Mouse (Mus musculus) thymus, postnatal 0 days (tissue): ENCODE measurements around the gene Rab5c. TPM values are rescaled to one million over a fixed set of nuclear protein-coding genes. Genes with fewer than 3 reads are reported as not detected.
A peak's percentile ranks its signal among the peaks of the same experiment; 100 is the strongest.

Experiments
- DNase-seq: peaks from one replicate; pipeline ENCODE4 v3.0.0-alpha.2; 2015; ENCODE audit warnings: low spot score
- polyA plus RNA-seq: library from polyadenylated mRNA; unstranded; fragments of >200 nt; fragmentation: Nextera tagmentation; extraction: Ambion mirVana; gene quantifications from 2 replicates; pipeline ENCODE4 v1.2.1, GENCODE M21; 2015

The Rab5c gene
- 35.8 and 38.6 TPM in 2 replicates for polyA plus RNA-seq

DNA sequence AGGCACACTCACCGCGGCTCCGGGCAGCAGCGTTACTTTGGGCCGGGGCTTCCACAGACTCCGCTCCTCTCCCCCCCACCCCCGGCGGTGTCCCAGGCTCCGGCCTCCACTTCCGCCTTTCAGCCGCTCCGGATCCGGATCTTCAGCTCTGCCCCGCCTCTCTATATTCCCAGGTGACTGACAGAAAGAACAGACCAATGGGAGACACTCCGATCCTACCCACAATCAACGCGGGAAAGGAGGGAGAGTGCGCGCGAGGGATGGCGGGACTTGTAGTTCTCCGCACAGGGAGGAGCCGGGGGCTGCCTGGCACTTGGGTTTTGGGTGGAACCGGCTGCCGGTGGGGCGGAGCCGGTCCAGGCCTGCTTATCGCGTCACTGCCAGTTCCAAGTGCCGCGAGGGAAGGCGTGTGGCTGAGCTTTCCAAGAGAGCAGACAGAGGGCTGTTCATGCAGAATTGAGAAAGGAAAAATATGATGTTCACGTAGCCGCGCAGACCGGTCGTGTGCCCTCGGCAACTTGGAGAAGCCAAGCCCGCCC is at the start of gene Rab5c:
Gene Rab5c, minus strand, starts transcription at position 150 of the 539 bp plus-strand sequence.
- peak; percentile 98 for DNase-seq

DNA sequence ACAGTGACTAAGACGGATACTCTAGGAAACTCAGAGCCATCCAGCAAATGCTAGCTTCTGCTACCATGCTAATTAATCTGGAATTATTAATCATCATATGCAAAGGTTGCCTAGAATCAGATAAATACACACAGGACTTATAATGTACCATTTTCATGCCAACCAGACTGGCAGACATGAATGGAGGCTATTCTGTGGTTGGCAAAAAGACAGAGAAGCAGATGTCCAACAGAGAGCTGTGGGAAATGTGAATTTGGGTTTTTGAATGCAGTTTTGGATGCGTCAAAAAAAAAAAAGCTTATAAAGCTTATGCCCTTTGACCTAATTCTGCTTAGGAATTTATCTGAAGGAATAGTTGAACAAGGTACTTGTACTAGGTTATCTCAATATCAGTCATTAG is 47.8 kb upstream of the Rab5c start:
- no peak for DNase-seq

DNA sequence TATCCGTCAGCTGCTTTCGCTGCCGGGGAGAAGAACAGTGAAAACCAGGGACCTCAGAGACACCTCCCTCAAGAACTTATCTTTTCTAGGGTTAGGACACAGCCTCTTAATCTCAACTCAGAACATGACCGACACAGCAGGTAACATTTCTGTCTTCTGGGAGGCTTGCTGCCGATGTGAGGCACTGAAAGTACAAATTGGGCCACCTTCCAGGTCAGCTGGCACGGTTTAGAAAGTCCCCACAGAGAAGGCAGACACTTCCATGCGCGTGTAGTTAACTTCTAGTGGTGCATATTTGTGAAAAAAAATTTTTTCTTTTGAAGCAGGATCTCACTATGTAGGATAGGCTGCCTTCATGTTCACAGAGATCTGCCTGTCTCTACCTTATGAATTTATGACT is 46.3 kb upstream of the Rab5c start:
- DNase-seq: no peak

DNA sequence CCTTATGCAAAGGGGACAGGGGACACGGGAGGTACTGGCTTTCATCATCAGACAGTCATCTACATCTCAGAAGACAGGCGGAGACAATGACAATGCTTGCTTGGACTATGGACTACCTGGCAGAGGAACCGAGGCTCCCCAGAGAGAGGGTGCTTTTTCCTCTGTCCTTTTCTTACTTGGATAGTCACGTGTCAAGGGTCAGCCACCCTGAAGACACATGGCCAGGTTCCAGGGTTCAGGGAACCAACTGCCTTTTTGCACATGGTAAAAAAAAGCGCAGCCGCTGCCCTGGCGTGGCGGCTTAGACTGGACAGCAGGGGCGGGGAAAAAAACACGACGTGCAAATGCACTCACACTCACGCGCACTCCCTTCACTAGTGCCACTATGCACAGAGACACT is 44.6 kb upstream of the Rab5c start:
- no peak for DNase-seq

DNA sequence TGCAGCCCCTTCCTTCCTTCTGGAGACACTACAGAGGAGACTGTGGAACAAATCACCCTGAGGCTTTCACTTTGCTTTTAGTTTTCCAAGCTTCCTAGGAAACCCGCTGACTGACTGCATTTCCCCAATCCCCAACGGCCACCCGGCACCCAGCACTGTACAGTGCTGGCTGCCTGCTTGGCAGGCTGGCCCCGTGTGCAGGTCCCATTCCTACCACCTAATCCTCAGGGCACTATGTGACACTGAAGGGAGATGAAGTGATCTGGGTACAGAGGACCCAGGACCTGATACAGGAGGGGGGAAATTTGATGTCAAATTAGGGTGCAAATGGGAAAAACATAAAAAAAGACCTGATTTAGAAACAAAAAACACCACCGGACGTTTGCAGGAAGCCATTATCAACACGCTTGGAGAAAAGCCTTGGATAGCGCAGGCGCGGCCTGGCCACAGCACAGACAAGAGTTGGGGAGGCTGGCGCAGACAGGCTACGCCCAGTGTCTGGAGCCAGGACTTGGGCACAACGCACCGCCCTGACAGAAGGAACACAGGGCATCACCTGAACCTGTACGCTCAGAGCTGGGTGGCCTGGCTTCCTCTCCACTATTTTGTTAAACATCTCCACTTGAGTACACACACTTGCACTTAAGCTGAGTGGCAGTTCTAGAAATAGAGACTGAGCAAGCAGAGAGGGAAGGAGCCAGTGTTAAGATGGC is 43.9 kb upstream of the Rab5c start:
- no peak for DNase-seq

DNA sequence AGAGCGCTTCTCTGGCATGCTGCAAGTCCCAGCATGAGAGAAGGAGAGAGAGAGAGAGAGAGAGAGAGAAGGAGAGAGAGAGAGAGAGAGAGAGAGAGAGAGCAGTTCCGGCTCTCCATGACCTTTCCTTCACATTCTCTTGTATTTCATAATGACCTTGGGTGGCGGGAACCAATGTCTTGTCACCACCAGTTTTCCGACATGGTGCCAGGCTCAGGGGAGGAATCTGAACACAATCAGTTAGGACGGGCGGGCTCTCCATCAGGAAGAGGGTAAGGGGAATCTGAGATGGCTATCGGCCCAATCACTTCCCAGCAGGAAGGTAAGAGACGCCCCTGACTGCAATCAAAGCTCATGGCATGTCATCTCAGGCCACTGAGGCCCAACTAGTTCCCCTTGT is 42.2 kb upstream of the Rab5c start:
- DNase-seq: no peak

DNA sequence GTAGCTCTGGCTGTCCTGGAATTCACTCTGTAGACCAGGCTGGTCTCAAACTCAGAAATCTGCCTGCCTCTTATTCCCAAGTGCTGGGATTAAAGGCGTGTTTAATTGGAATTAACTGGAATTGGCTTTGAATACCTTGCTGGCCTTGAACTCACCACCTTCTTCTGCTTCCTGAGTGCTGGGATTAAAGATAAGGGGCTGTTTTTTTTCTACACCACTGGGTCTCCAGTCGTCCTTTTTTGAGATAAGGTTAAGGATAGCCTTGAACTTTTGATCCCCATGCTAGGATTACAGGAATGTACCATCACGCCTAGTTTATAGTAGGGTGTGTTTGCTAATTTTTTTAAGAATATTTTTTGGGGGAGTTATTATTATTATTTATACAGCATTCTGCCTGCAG is 40.1 kb upstream of the Rab5c start:
- DNase-seq: no peak

DNA sequence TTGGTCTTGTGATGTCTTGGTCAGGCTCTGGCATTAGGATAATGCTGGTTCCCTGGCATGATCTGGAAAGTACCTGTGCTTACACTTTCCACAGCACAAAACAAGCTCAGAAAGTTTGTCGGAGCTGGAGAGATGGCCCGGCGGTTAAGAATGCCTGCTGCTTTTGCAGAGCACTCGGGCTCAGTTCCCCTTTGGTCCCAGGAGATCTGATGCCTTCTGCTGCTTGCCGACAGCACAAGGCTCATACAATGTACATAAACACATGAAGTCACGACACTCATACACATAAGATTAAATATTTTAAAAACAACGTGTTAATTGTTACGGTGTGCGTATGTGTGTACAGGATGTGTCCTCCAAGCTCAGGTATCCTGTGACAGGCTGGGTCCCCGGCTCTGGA is 37.9 kb upstream of the Rab5c start:
- no peak for DNase-seq

DNA sequence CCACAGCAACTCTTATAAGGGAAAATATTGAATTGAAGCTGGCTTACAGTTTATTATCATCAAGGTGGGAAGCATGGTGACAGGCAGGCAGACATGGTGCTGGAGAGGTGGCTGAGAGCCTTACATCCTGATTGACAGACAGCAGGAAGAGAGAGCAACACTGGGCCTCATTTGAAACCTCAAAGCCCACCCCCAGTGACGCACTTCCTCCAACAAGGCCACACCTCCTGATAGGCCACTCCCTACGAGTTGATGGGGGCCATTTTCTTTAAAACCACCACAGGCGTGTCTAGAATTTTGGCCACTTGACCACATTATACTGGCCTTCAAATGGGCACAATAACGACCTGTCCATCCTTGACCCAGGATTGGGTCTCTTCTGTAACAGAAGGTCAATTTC is 36.2 kb upstream of the Rab5c start:
- DNase-seq: no peak

DNA sequence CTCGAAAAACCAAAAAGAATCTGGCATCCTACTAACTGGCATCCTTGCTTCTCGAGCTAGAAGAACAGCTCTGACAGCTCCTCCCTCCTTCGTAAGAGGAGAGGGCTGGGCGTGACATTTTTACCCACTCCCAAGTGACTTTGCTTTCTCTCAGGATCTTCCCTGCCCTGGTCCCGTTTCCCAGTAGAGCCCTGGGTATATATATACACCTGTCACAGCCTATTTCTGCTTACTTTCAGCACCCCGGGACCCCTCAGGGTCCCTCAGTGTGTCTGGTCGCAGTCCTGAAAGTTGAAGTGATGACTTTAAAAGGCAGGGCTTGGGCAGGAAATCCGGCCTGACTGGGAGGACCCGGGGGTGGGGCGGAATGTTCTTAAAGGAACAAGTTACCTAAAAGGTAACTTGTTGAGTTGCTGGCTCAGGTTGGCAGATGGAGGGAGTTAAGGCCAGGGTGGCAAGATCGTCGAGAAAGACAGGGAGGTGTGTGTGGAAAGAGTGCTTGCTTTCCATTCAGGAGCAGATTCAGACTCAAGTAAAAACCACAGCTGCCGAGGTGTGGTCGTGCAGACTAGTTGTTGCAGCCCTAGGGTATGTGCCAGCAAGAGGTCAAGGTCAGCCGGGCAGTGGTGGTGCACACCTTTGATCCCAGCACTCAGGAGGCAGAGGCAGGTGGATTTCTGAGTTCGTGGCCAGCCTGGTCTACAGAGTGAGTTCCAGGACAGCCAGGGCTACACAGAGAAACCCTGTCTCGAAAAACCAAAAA is 32.8 kb upstream of the Rab5c start, which contains the start of gene Ghdc:
Gene Ghdc, minus strand, starts transcription at position 312 of the 763 bp plus-strand sequence.
- DNase-seq: peak; percentile 81

DNA sequence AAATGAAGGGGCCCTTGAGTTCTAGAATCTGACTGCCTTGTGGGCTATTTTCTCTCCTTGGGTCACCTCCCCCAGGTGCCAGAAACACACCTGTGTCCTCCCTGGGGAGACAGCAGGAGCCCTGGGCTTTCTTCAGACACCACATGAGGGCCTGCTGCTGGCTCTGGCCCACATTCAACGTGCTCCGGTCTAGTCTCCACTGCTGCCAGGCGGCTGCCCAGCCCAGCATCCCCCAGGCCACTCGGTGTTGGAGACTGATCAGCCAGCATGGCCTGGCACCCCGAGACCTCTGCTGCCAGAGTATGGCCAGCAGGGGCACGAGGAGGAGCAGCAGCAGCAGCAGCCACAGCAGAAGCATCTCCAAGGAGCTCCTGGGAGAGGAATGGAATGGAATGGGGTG is 32.0 kb upstream of the Rab5c start:
- DNase-seq: no peak

DNA sequence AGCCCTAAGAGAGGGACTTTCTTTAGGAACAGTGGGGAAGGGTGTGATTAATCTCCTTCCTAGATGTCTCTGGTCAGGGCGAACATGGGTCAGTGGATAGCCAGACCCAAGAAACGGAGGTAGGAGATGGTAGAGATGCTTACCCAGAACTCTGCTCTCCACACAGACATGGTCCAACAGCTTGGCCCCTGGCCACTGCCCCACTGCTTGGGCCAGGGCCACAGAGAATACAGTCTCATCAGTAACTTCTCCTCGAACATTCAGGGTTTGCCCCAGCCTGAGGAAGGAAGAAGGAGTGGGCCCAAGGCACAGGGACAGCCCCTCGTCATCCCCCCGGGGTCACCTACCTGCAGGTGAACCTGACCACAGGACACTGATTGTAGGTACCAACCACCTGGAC is 29.9 kb upstream of the Rab5c start:
- no peak for DNase-seq

DNA sequence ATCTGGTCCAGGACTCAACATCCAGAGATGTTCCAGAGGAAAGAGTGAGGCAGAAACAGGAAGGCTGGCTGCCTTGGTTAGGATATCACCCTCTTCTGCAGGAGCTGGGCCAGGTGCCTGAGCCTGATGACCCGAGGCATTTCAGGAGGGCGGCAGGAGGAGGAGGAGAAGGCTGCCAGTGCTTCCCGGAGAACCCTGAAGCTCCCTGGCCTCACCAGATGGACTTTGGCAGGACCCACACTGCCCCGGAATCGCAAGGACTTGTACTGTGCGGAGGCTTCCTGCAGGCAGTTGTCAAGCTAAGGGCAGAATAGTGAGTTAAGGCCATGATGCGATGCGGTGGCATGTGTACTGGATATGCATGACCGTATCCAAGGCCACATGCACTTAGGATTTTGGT is 28.7 kb upstream of the Rab5c start:
- DNase-seq: no peak

DNA sequence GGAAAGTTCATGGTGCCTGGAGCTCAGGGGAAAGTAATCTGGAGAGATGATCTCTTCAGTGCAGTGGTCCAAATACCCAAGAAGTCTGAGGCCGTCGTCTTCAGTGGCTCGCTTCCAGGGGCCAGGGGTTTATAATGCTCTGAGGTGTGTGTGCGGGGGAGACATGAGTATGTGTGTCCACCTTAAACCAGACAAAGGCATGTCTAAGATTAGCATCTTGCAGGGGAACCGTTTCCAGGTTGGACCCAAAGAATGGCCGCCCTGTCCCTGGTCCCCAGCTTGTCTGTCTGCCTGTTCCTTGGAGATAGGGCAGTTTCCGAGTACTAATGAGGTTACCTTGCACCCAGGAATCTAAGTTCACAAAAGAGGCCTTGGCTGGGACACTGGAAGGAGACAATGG is 24.8 kb upstream of the Rab5c start, which contains the start of gene Hcrt:
Gene Hcrt, minus strand, starts transcription at position 101 of the 400 bp plus-strand sequence.
- no peak for DNase-seq

DNA sequence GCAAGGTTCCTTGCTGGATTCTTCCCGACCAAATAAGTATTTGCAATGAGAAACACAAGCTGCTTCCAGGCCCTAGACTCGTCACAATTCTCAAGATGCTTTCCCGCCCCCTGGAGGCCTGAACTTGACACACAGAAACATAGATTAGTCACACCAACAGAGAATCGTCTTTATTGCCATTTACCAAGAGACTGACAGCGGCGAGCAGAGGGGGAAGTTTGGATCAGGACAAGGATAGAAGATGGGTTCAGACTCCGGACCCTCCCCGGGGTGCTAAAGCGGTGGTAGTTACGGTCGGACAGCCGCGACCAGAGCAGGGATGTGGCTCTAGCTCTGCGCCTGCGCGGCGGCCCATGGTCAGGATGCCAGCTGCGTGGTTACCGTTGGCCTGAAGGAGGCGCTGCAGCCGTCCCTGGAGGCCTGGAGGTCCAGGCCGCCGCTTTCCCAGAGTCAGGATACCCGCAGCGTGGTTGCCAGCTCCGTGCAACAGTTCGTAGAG is 23.6 kb upstream of the Rab5c start:
- peak; percentile 81 for DNase-seq

DNA sequence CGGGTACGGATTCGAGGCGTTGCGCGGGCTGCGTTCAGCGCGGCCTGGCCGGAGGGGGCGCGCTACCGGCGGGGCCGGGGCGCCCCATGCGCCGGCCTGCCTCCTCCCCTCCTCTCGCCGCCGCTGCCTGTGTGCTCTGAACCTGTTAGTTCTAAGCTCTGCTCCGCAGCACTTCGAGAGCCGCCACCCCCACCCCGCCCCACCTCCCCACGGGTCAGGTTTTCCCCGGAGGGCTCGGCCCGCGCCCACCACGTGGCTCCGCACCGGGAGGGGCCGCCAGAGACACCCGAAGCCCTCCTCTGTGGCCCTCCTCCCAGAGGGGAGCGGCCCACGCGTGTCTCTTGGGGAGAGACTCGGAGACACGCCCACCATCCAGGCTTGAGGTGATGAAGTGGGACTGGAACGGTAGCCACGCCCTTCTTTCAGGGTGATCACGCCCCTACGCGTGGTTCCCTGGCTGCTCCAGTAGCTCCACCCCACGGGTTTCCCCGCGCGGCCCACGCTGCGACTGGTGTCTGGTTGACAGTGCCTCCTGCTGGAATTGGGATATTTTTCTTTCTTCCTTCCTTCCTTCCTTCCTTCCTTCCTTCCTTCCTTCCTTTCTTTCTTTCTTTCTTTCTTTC is 21.7 kb upstream of the Rab5c start, which contains the start of gene Kcnh4:
Gene Kcnh4, minus strand, starts transcription at position 332 of the 623 bp plus-strand sequence.
- DNase-seq: peak; percentile 78

DNA sequence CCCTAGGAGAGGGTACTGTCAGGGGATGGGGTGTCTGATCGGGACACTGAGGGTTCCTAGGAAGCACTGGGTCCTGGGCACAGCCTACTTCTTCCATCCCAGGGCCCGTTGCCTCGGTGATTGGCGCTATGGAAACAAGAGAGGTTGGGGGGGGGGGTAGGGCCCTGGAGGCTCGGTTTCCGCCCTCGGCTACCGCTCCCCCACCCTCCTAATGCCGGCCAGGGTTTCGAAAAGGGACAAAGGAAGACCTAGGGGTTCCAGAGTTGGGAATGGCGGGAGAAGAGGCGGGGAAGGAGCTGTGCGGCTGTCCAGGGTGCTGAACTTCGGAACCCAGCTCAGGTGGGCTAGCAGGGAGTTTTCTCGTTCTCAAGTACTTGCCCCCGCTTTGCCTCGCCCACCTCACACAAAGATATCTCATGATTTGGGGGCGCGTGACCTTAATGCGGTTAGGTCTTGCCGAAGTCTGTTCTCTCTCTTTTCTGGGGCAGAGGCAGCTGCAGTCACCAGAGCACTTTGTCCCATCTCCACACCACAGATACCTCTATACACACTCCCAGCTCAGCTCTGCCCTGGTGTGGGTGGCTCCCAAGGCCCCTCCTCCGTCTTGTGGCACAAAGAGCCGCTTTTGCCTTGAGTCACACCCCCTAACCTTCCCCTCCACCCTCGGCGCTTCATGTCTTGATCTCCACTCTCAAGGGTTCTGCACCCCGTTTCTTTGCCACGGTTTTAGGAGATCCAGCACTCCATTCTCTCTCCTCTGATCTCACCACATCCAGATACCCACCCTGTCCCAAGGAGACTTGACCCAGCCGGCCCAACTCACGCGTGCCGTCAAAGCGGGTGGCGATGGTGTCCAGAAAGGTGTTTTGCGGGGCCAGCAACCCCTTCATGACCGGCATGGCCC is 20.9 kb upstream of the Rab5c start:
- peak; percentile 51 for DNase-seq

DNA sequence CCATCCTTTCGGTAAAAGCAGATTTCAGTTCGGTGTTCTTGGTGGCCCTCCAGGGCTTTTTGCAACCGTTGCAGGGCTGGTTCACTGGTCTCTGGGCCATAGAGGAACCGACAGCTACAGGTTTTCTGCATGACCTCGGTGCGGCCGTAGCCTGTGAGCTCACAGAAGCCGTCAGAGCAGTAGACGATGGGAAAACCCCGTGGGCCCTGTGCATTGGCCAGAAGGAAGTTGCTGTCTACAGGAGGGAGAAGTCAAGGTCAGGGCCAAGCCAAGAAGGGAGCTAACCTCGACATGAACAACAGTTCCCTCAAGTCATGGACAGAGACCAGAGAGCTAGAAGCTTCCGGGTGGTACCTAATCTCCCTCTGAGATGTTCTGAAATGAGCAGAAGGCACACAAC is 19.6 kb upstream of the Rab5c start:
- no peak for DNase-seq

DNA sequence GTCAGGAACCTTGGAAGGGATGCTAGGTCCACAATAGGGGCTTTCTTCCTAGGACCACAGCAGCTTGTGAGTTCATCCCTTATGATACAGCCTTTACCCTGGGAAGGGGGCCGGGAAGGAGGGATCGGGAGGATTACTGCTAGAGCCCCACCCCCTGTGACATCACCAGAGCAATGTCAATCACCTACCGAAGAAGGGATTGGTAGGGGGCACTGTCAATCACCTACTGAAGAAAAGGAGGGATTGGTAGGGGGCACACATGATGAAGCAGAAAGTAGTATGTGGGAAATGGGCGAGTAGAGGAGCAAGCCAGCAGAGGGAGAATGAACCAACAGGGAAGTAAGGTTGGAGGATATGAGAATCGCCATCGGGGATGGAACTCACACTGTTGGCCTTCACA is 18.5 kb upstream of the Rab5c start:
- DNase-seq: no peak

DNA sequence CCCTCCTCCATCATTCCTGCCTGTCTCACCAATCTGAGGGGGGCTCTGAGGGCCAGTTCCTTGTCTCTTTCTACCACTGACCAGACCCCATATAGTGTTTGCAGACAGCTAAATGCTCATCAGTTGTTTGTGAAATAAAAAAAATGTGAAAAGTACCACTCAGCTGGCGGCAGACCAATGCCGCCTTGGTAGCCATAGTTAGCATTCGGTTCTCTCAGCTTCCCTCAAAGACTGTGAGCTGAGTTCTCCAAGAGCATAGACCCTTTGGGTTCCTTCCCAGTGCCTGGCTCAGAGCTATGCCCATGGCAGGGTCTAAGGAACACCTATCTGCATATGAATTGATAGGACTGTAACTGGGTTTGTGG is 16.7 kb upstream of the Rab5c start:
- DNase-seq: no peak
